Mouse (Mus musculus) hindbrain, embryonic 16.5 days (tissue): ENCODE measurements around the gene Rnf223. TPM values are rescaled to one million over a fixed set of nuclear protein-coding genes. Genes with fewer than 3 reads are reported as not detected.

Source experiments
- ATAC-seq: fragments of 200-750 bp; cut with Nextera tagmentation; 2 replicates; pipeline ENCODE4 v1.8.0; 2017; ENCODE audit warnings: moderate TSS enrichment, moderate library complexity
- H3K27ac ChIP-seq: fragments of 300-500 bp; sonication (generic); 2 replicates; pipeline ENCODE4 v1.5.1; 2014; ENCODE audit warnings: low read depth, mild to moderate bottlenecking, control low read depth, low read length, moderate library complexity
- H3K27me3 ChIP-seq: fragments of 300-500 bp; sonication (generic); replicated peaks from 2 replicates; pipeline ENCODE4 v1.6.1; 2014; ENCODE audit warnings: low read length; ENCODE audit not compliant: control insufficient read depth, insufficient read depth
- H3K36me3 ChIP-seq: fragments of 300-500 bp; sonication (generic); 2 replicates; pipeline ENCODE4 v1.6.1; 2014; ENCODE audit warnings: mild to moderate bottlenecking, low read length, moderate library complexity, mixed read lengths; ENCODE audit not compliant: control insufficient read depth, insufficient read depth
- H3K4me1 ChIP-seq: fragments of 300-500 bp; sonication (generic); 2 replicates; pipeline ENCODE4 v1.6.1; 2014; ENCODE audit warnings: low read depth, low read length; ENCODE audit not compliant: control insufficient read depth, insufficient read depth
- H3K4me2 ChIP-seq: fragments of 300-500 bp; sonication (generic); 2 replicates; pipeline ENCODE4 v1.6.1; 2014; ENCODE audit warnings: mild to moderate bottlenecking, low read length, control low read depth, moderate library complexity
- H3K4me3 ChIP-seq: fragments of 300-500 bp; sonication (generic); 2 replicates; pipeline ENCODE4 v1.5.1; 2014; ENCODE audit warnings: mild to moderate bottlenecking, low read length, control low read depth, moderate library complexity
- H3K9ac ChIP-seq: fragments of 300-500 bp; sonication (generic); 2 replicates; pipeline ENCODE4 v1.6.1; 2014; ENCODE audit warnings: low read depth, mild to moderate bottlenecking, control low read depth, low read length, moderate library complexity
- H3K9me3 ChIP-seq: fragments of 300-500 bp; sonication (generic); 2 replicates; pipeline ENCODE4 v1.6.1; 2014; ENCODE audit warnings: mild to moderate bottlenecking, low read length, moderate library complexity; ENCODE audit not compliant: control insufficient read depth
- WGBS: fragments of 180-500 bp; shearing (Covaris S2); extraction: QIAGEN DNeasy Blood & Tissue Kit; methylation state at CpG from one replicate; pipeline ENCODE4 v1.1.7; 2014; 5-methylcytosine and 5-hydroxymethylcytosine counted together
- polyA plus RNA-seq: library from polyadenylated mRNA; unstranded; fragments of >200 nt; fragmentation: Nextera tagmentation; extraction: Ambion mirVana; gene quantifications from 2 replicates; pipeline ENCODE4 v1.2.1, GENCODE M21; 2015

The Rnf223 gene
- polyA plus RNA-seq, 1 experiment from 2014 or later: 0.40 TPM

- Histone ChIP-seq H3K27me3 (no peaks in the 10 kb centered on the region), H3K4me3 (no peak overlapping the region), H3K4me2 (no peak overlapping the region), H3K27ac (no peak overlapping the region), H3K4me1 (no peaks in the 10 kb centered on the region), H3K9me3 (no peaks in the 10 kb centered on the region), H3K36me3 (no peaks in the 10 kb centered on the region), H3K9ac (no peak overlapping the region)
- 98% methylated on average over 1 of the region's 1 CpGs for WGBS
- ATAC-seq: no peak
These were observed 34.1 kb upstream of the Rnf223 start for GRCm38 (mm10) chr4:156096191-156096590.

GRCm38 (mm10) chr4:156097770-156098366 is 32.4 kb upstream of the Rnf223 start:
- 75% methylated on average over 9 of the region's 9 CpGs for WGBS
- no peaks in the 10 kb centered on the region for H3K27me3 ChIP-seq
- H3K27ac ChIP-seq: no peak overlapping the region
- H3K4me2 ChIP-seq: no peak overlapping the region
- H3K9ac ChIP-seq: no peak overlapping the region
- H3K36me3 ChIP-seq: no peaks in the 10 kb centered on the region
- no peaks in the 10 kb centered on the region for H3K9me3 ChIP-seq
- no peak overlapping the region for H3K4me3 ChIP-seq
- no peaks in the 10 kb centered on the region for H3K4me1 ChIP-seq
- ATAC-seq: no peak

DNA sequence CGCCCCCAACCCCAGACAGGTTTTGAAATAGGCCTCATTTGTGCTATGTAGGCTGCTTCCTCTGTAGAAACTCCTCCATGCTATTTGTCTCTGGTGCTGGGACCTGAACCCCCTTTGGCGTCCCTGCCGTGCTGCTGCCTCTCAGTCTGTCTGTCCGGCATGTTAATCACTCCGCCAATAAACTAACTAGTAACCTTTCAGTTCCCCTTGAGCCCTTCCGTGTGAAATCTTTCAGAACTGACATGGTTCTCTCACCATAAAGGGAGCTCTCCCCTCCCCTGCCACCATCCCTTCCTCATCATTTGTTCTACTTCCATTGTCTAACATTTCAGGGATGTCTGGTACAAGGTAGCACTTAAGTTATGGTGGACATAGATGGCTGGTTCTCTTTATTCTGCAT is 30.9 kb upstream of the Rnf223 start:
- H3K36me3 ChIP-seq: no peaks in the 10 kb centered on the region
- no peaks in the 10 kb centered on the region for H3K9me3 ChIP-seq
- WGBS: 67% methylated on average over 6 of the region's 6 CpGs
- H3K27me3 ChIP-seq: no peaks in the 10 kb centered on the region
- no peak overlapping the region for H3K4me2 ChIP-seq
- no peaks in the 10 kb centered on the region for H3K4me1 ChIP-seq
- no peak overlapping the region for H3K27ac ChIP-seq
- no peak overlapping the region for H3K4me3 ChIP-seq
- no peak for ATAC-seq
- no peak overlapping the region for H3K9ac ChIP-seq

DNA sequence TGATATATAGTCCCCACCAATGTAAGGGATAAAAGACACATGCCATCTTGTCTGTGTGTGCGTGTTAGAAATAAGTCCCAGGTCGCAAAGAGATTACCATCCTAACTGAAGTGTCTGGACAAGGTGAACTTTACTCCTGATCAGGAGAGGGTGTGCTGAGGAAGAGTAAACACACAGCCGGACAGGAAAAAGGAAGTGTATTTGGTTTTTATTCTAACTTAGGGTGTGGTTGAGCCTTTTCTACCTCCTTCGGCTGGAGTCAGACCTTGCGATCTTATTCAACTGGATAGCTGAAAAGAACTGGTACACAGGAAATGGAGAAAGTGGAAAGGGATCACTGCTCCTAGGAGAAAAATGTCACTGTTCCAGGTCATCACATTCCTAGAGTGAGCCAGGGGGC is 29.8 kb upstream of the Rnf223 start:
- H3K4me3 ChIP-seq: no peak overlapping the region
- no peak overlapping the region for H3K4me2 ChIP-seq
- no peak overlapping the region for H3K9ac ChIP-seq
- WGBS: 91% methylated on average over 5 of the region's 5 CpGs
- no peaks in the 10 kb centered on the region for H3K9me3 ChIP-seq
- H3K4me1 ChIP-seq: no peaks in the 10 kb centered on the region
- no peaks in the 10 kb centered on the region for H3K27me3 ChIP-seq
- no peak overlapping the region for H3K27ac ChIP-seq
- H3K36me3 ChIP-seq: no peaks in the 10 kb centered on the region
- ATAC-seq: no peak

DNA sequence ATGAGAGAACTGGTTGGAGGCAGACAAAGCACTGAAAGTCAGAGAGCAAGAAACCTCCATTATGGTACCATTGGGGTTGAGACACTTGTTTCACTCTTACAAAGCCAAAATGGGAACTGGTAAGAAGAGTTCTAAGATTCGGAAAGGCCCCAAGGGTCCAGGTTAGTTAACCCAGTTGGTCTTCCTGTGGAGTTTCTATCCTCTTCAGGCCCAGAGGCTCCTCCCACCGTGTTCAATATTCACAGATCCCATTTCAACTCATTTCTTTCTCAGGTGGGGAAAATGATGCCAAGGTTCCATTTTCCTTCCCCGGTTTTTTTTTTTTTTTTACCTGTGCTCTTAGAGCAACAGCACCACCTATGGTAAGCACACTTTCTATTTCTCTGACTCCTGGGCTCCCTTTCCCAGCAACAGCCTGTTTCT is 28.8 kb upstream of the Rnf223 start:
- no peaks in the 10 kb centered on the region for H3K4me1 ChIP-seq
- no peak for ATAC-seq
- H3K4me3 ChIP-seq: no peak overlapping the region
- 41% methylated on average over 3 of the region's 3 CpGs for WGBS
- H3K27me3 ChIP-seq: no peaks in the 10 kb centered on the region
- no peak overlapping the region for H3K27ac ChIP-seq
- no peaks in the 10 kb centered on the region for H3K36me3 ChIP-seq
- no peak overlapping the region for H3K4me2 ChIP-seq
- H3K9me3 ChIP-seq: no peaks in the 10 kb centered on the region
- H3K9ac ChIP-seq: no peak overlapping the region

- Histone ChIP-seq H3K9ac (no peak overlapping the region), H3K9me3 (no peaks in the 10 kb centered on the region), H3K4me3 (no peak overlapping the region), H3K4me1 (no peaks in the 10 kb centered on the region), H3K4me2 (no peak overlapping the region), H3K27ac (no peak overlapping the region), H3K36me3 (no peaks in the 10 kb centered on the region), H3K27me3 (no peaks in the 10 kb centered on the region)
- ATAC-seq: no peak
- WGBS: 86% methylated on average over 4 of the region's 4 CpGs
These were observed 27.0 kb upstream of the Rnf223 start for GRCm38 (mm10) chr4:156103342-156103741.

- Histone ChIP-seq H3K9me3 (no peaks in the 10 kb centered on the region), H3K27me3 (no peaks in the 10 kb centered on the region), H3K4me1 (peaks cover 6% of the 10 kb centered on the region), H3K36me3 (no peaks in the 10 kb centered on the region), H3K4me3 (peak overlapping the region; percentile 79), H3K27ac (peak overlapping the region; percentile 89), H3K9ac (peak overlapping the region; percentile 72), H3K4me2 (peak overlapping the region; percentile 90)
- no peak for ATAC-seq
- 33% methylated on average over 13 of the region's 13 CpGs for WGBS
These were observed 21.4 kb upstream of the Rnf223 start for GRCm38 (mm10) chr4:156108606-156109546.

DNA sequence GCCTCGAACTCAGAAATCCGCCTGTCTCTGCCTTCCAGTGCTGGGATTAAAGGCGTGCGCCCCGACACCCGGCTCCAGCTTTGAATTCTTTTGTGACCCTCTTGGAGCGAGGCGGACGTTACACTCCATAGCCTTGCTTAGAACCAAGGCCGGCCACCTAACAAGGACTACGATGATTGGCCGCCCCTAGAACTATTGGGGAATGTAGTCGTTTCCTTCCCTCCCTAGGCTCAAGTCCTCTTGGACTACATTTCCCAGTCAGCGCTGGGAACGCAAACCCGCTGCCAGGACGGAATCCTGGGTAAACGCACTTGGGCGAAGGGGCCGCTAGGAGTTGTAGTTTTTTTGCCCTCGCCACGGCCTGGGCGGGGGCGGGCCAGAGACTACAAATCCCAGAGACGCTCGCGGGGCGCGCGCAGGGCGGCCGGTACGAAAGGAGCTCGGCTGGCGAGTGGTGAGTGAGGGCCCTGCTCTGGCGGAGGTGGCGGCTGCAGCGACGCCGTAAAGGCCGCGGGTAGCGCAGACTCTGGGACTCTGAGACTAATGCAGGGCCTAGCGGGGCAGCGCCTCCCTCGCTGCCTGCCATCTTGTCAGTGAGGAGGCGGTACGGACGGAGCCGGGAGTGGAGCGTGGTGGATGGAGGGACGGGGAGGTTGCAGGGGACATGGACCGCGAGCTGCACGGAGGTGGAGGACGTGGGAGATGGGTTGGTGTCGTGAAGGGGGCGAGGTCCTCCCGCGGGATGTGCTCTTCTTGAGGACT is 20.6 kb upstream of the Rnf223 start, which contains the start of gene 9430015G10Rik:
9430015G10Rik (plus strand) TSS at position 413 of the 762 bp plus-strand sequence.
- Histone ChIP-seq H3K27ac (peak within 1 kb of the TSS; percentile 89), H3K4me3 (peak within 1 kb of the TSS; percentile 79), H3K9ac (peak within 1 kb of the TSS; percentile 84), H3K27me3 (no peaks in the 10 kb centered on the region), H3K4me1 (peaks cover 6% of the 10 kb centered on the region), H3K4me2 (peak within 1 kb of the TSS; percentile 90), H3K36me3 (no peaks in the 10 kb centered on the region), H3K9me3 (no peaks in the 10 kb centered on the region)
- WGBS: under 1% methylated on average over 60 of the region's 60 CpGs
- peak; percentile 99 for ATAC-seq

DNA sequence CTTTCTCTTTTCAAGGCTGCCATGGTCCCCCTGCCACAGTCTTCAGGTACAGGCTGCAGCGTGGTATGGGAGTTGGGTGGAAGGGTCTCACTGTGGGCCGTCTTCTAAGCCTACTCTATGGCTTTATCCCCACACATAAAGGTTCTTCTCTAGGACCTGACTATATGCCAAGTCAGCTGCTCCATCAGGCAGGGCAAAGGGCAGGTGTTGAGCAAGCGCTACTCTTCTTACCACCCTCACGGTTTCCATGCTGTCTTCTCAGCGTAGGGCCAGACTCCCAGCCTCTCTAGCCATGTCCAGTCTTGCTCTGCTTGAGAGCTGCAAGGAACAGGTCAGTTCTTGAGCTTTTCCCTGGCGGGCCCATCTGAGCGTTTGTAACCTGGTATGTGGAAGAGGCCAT is 6.2 kb upstream of the Rnf223 start:
- Histone ChIP-seq H3K27ac (no peak overlapping the region), H3K4me1 (no peaks in the 10 kb centered on the region), H3K4me3 (no peak overlapping the region), H3K9ac (no peak overlapping the region), H3K36me3 (peaks cover 26% of the 10 kb centered on the region), H3K4me2 (no peak overlapping the region), H3K27me3 (no peaks in the 10 kb centered on the region), H3K9me3 (no peaks in the 10 kb centered on the region)
- no peak for ATAC-seq
- WGBS: 98% methylated on average over 7 of the region's 7 CpGs
